Mouse (Mus musculus): ENCODE measurements around the gene Sult1b1. TPM values are rescaled to one million over a fixed set of nuclear protein-coding genes. Genes with fewer than 3 reads are reported as not detected.
"Not testable (repeated sequence)": the region's sequence is repeated elsewhere in the genome, so short reads cannot be mapped to it uniquely, and the experiment has no call there.

The Sult1b1 gene
- polyA plus RNA-seq, 1 experiment from 2014 or later = not detected

DNA sequence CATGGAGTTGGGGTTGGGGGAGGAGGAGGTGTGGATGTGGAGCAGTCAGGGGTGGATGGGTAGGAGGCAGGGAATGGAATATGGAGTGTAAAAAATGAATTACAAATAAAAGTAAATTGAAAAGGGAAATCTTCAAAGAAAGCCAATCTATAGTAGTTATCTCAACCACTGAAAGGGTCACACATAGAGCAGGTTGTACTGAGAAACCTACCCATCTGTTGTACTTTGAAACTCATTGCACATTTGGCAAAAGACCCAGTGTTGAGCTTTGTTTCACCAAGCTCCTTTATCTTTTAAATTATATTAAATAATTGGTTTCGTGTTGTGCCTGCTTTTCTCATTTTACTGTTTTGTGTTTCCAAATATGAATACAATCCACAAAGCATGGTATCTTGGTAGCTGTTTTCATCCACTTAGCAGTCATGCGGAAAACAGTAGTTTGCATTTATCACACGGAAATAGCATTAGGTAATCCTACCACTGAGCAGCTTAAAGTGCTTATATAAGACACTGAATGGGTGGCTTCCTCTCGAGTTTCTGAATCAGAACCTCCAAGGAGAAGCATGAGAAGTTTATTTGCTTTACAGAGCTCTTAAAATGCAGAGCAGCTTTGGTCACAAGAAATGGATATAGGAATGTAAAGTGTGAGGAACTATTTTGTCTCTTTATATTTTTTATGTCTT is 32.1 kb downstream of the Sult1b1 start:
- H3K27ac ChIP-seq (replicated peaks) = no peak overlapping the region
- no peak overlapping the region for H3K4me3 ChIP-seq
- H3K36me3 ChIP-seq = no peaks in the 10 kb centered on the region
- no peaks in the 10 kb centered on the region for H3K27me3 ChIP-seq (ENCODE audit: low read depth, poor library complexity, severe bottlenecking)
- no peaks in the 10 kb centered on the region for H3K9me3 ChIP-seq (replicated peaks)
- 52% methylated on average over 4 of the region's 4 CpGs for WGBS
- DNase-seq (ENCODE audit: low spot score) = no peak
- H3K4me1 ChIP-seq = no peaks in the 10 kb centered on the region

DNA sequence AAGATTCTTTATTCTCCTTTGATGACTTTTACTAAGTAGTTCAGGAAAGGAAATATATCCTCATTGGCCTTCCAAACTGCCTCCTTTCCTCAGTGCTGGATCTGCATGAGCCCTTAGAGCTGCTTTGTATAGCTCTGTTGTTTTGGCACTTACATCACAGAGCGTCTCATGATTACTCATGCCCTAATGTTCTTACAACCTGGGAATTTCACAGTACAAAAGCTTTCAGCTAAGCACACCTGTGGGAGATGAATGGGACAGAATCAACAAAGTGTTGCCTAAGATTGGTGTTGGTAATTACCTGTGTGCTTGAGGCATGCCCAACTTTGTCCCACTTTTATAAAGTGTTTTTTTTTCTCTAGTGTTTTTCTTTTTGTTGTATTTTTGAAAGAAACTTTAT is 35.3 kb downstream of the Sult1b1 start:
- H3K9me3 ChIP-seq (replicated peaks) = no peaks in the 10 kb centered on the region
- no peaks in the 10 kb centered on the region for H3K36me3 ChIP-seq
- 64% methylated on average over 1 of the region's 1 CpGs for WGBS
- H3K4me1 ChIP-seq = no peaks in the 10 kb centered on the region
- no peaks in the 10 kb centered on the region for H3K27me3 ChIP-seq (ENCODE audit: low read depth, poor library complexity, severe bottlenecking)
- H3K4me3 ChIP-seq = no peak overlapping the region
- no peak for DNase-seq (ENCODE audit: low spot score)
- H3K27ac ChIP-seq (replicated peaks) = no peak overlapping the region

DNA sequence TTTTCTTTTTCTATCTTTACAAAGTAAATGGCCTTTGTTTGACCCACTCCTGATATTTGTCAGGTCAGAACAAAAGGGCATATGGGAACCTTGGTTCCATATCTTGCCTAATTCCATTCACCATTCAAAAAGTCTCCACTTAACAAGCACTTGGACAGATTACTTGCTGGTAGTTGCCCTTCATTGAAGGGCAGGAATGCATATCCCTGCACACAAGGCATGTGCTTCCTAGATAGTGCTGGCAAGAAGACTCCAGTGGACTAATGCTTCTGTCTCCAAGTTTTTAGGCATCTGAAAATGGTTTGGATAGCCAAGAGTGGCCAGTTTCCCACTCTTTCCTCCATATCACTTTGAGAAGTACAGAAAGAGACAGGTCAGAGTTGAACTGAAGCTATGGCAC is 38.7 kb downstream of the Sult1b1 start:
- Histone ChIP-seq H3K36me3 (no peaks in the 10 kb centered on the region), H3K27ac (replicated peaks) (no peak overlapping the region), H3K27me3 (ENCODE audit: low read depth, poor library complexity, severe bottlenecking) (no peaks in the 10 kb centered on the region), H3K4me3 (no peak overlapping the region), H3K4me1 (no peaks in the 10 kb centered on the region), H3K9me3 (replicated peaks) (no peaks in the 10 kb centered on the region)
- no peak for DNase-seq (ENCODE audit: low spot score)

DNA sequence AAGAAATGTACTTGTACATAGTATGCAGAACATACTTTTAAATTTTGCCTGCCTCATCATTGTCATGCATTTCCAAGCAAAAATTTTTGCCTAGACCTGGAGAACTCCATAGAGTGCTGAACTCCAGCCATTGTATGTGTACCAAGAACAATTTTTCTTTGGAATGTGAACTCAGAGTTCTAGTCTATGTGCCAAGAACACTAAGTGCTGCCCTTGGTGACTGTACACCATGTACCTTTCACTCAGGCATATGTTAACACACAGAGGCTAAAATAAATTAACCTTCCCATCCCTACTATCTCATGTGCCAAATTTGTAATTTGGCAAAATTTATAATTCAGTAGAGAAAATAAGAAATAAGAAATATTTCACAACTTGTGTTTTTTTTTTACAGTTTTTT is 39.1 kb downstream of the Sult1b1 start:
- no peaks in the 10 kb centered on the region for H3K36me3 ChIP-seq
- no peaks in the 10 kb centered on the region for H3K27me3 ChIP-seq (ENCODE audit: low read depth, poor library complexity, severe bottlenecking)

DNA sequence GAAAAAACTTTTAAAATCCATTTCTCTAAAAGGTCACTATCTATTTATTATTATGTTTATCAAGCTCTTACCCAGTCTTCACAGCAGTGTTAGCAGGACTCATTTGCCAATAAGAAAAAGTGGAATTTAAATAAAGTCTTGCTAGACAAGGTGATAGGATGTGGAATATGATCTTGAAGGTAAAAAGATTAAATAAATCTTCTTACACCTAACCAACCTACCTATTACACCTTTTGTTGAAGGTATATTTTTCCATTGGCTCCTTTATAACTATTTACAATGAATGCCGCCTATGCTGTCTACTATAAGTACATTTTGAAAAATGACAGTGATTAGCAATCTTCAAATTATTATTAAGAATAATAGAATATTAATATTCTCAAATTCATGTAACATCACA is 47.2 kb downstream of the Sult1b1 start, which contains the start of gene Ugt2a1:
Ugt2a1 (minus strand) TSS at position 101 of the 400 bp plus-strand sequence.
- H3K36me3 ChIP-seq = no peaks in the 10 kb centered on the region
- H3K9me3 ChIP-seq (replicated peaks) = no peaks in the 10 kb centered on the region
- H3K27me3 ChIP-seq (ENCODE audit: low read depth, poor library complexity, severe bottlenecking) = no peaks in the 10 kb centered on the region
- H3K4me3 ChIP-seq = no peak within 1 kb of the TSS
- WGBS = 89% methylated on average over 1 of the region's 1 CpGs
- no peak within 1 kb of the TSS for H3K27ac ChIP-seq (replicated peaks)
- no peak for DNase-seq (ENCODE audit: low spot score)
- H3K4me1 ChIP-seq = no peaks in the 10 kb centered on the region

More for the DNA sequence above, 39.1 kb downstream of the Sult1b1 start:
- Histone ChIP-seq H3K4me3 (no peak overlapping the region), H3K4me1 (no peaks in the 10 kb centered on the region), H3K9me3 (replicated peaks) (no peaks in the 10 kb centered on the region), H3K27ac (replicated peaks) (no peak overlapping the region)
- no peak for DNase-seq (ENCODE audit: low spot score)

DNA sequence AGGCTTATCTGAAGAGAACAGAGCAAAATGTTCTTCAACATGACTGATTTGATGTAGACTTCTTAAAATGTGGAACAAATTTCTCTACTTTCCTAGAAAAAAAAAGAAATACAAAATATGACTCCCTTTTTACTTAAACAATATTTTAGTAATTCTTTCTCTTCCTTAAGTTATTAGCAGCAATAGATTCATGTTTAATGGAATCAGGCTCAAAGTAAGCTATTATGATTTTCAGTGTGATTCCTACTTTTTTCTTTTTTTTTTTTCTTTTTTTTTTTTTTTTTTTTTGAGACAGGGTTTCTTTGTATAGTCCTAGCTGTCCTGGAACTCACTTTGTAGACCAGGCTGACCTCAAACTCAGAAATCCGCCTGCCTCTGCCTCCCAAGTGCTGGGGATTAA is 51.3 kb downstream of the Sult1b1 start, which contains the start of gene Gm43638:
Gm43638 (minus strand) TSS at position 101 of the 400 bp plus-strand sequence.
- not testable (repeated sequence) for H3K27me3 ChIP-seq (ENCODE audit: low read depth, poor library complexity, severe bottlenecking); H3K4me1 ChIP-seq; DNase-seq (ENCODE audit: low spot score); H3K9me3 ChIP-seq (replicated peaks); H3K36me3 ChIP-seq; H3K27ac ChIP-seq (replicated peaks); H3K4me3 ChIP-seq
- WGBS = 79% methylated on average over 1 of the region's 1 CpGs

DNA sequence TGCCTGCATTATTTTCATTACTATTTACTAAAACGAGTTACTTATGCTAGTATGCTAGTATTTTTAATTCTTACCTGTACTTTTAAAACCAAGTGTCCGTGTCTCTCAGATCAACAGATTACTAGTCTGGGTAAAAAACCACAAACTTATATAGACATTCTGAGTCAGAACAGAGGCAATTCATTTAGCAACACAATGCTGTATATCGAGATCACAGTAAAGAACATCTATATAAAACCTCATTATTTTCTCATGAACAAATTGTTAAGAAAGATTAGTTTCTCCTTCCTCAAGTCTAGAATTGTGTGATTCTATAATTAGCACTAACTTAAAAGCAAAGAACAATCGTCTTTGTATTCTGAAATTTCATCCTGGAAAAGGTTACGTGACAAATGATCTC is 55.8 kb downstream of the Sult1b1 start, which contains the start of gene Ugt2a2:
Ugt2a2 (minus strand) TSS at position 101 of the 400 bp plus-strand sequence.
- H3K36me3 ChIP-seq = no peaks in the 10 kb centered on the region

More for the DNA sequence above, 55.8 kb downstream of the Sult1b1 start, which contains the start of gene Ugt2a2:
- DNase-seq (ENCODE audit: low spot score) = no peak
- H3K27ac ChIP-seq (replicated peaks) = no peak within 1 kb of the TSS
- H3K4me3 ChIP-seq = no peak within 1 kb of the TSS
- 89% methylated on average over 5 of the region's 5 CpGs for WGBS
- no peaks in the 10 kb centered on the region for H3K9me3 ChIP-seq (replicated peaks)
- H3K27me3 ChIP-seq (ENCODE audit: low read depth, poor library complexity, severe bottlenecking) = no peaks in the 10 kb centered on the region
- no peaks in the 10 kb centered on the region for H3K4me1 ChIP-seq

Other genes with a start within 250 kb of the Sult1b1 start
- not detected in 2 replicates for gene Ugt2a3, start 201.0 kb downstream of the Sult1b1 start, polyA plus RNA-seq (2016; fragmentation: Nextera tagmentation; extraction: Ambion mirVana)
- not detected in 2 replicates for gene Ugt2b38, start 114.0 kb downstream of the Sult1b1 start, polyA plus RNA-seq (2016; fragmentation: Nextera tagmentation; extraction: Ambion mirVana)
- gene Ugt2a2, start 55.9 kb downstream of the Sult1b1 start, polyA plus RNA-seq (2016; fragmentation: Nextera tagmentation; extraction: Ambion mirVana) = not detected in 2 replicates
- gene Gm43638, start 51.4 kb downstream of the Sult1b1 start, polyA plus RNA-seq (2016; fragmentation: Nextera tagmentation; extraction: Ambion mirVana) = not detected in 2 replicates
- not detected in 2 replicates for gene Ugt2a1, start 47.3 kb downstream of the Sult1b1 start, polyA plus RNA-seq (2016; fragmentation: Nextera tagmentation; extraction: Ambion mirVana)
- gene Sult1d1, start 30.8 kb upstream of the Sult1b1 start, polyA plus RNA-seq (2016; fragmentation: Nextera tagmentation; extraction: Ambion mirVana) = not detected in 2 replicates
- gene Sult1e1, start 53.4 kb upstream of the Sult1b1 start, polyA plus RNA-seq (2016; fragmentation: Nextera tagmentation; extraction: Ambion mirVana) = 0.12 TPM in 1 of 2 replicates, not detected in the other
- gene Csn1s1, start 128.0 kb upstream of the Sult1b1 start, polyA plus RNA-seq (2016; fragmentation: Nextera tagmentation; extraction: Ambion mirVana) = not detected in 2 replicates
- gene Csn2, start 161.4 kb upstream of the Sult1b1 start, polyA plus RNA-seq (2016; fragmentation: Nextera tagmentation; extraction: Ambion mirVana) = not detected in 2 replicates
- not detected in 2 replicates for gene Csn1s2a, start 236.4 kb upstream of the Sult1b1 start, polyA plus RNA-seq (2016; fragmentation: Nextera tagmentation; extraction: Ambion mirVana)